Mouse (Mus musculus): Measurements from ENCODE around the gene Mdga2.

DNA sequence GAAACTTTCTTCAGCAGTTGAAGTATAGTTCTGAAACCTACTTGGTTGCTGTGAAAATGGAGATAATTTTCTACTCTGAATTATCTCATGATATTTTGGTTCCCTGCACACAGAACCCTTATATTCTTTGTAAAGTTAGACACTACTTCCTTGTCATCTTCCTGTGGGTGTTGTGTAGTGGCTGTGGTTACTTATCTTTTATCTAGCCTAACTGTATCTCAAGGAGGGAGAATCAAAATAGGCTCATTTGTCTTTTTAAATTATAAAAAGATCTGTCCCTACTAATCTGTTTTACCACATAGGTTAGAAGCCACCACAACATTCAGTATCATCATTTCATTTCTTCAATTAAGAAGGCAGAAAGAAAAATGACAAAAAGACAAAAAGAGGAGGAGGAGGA is 127.9 kb downstream of the Mdga2 start:
- no peak for TF ChIP-seq TAL1 (IDR thresholded peaks at IDR 0.05; ENCODE audit: low read length)
- no peak for TF ChIP-seq GATA1 (IDR thresholded peaks at IDR 0.05; ENCODE audit: low read length)

All from erythroblast, embryonic 14.5 days (primary cell).